Mouse (Mus musculus): ENCODE results near the gene Fam171a2. TPM values are rescaled to one million over a fixed set of nuclear protein-coding genes. Genes with fewer than 3 reads are reported as not detected.

The Fam171a2 gene
- polyA plus RNA-seq (2012; rRNA removed), result 6.9 and 10.4 TPM in 2 replicates

GRCm38 (mm10) chr11:102447497-102447896 is at the start of gene Fam171a2:
TSS of gene Fam171a2 (minus strand) at chr11:102447682.
- DNase-seq (ENCODE audit: low spot score), result peak; percentile 75

- DNase-seq (ENCODE audit: low spot score), result no peak
Observed at GRCm38 (mm10) chr11:102496732-102497131, 49.2 kb upstream of the Fam171a2 start.

- DNase-seq (ENCODE audit: low spot score), result no peak
Observed at GRCm38 (mm10) chr11:102496206-102496605, 48.7 kb upstream of the Fam171a2 start.

GRCm38 (mm10) chr11:102495742-102496141 is 48.3 kb upstream of the Fam171a2 start:
- DNase-seq (ENCODE audit: low spot score), result no peak

- DNase-seq (ENCODE audit: low spot score), result no peak
Observed at GRCm38 (mm10) chr11:102495114-102495513, 47.6 kb upstream of the Fam171a2 start.

GRCm38 (mm10) chr11:102494063-102494650 is 46.7 kb upstream of the Fam171a2 start:
- DNase-seq (ENCODE audit: low spot score), result no peak

GRCm38 (mm10) chr11:102493241-102493640 is 45.8 kb upstream of the Fam171a2 start:
- no peak for DNase-seq (ENCODE audit: low spot score)

GRCm38 (mm10) chr11:102487901-102488300 is 40.4 kb upstream of the Fam171a2 start:
- DNase-seq (ENCODE audit: low spot score), result no peak

- no peak for DNase-seq (ENCODE audit: low spot score)
Observed at GRCm38 (mm10) chr11:102486733-102487386, 39.4 kb upstream of the Fam171a2 start.

GRCm38 (mm10) chr11:102481779-102482178 is 34.3 kb upstream of the Fam171a2 start:
- no peak for DNase-seq (ENCODE audit: low spot score)

- DNase-seq (ENCODE audit: low spot score), result no peak
Observed at GRCm38 (mm10) chr11:102480897-102481296, 33.4 kb upstream of the Fam171a2 start.

- no peak for DNase-seq (ENCODE audit: low spot score)
Observed at GRCm38 (mm10) chr11:102480111-102480510, 32.6 kb upstream of the Fam171a2 start.

GRCm38 (mm10) chr11:102479581-102479980 is 32.1 kb upstream of the Fam171a2 start:
- DNase-seq (ENCODE audit: low spot score), result no peak

GRCm38 (mm10) chr11:102478671-102479070 is 31.2 kb upstream of the Fam171a2 start:
- no peak for DNase-seq (ENCODE audit: low spot score)

GRCm38 (mm10) chr11:102475027-102475426 is 27.5 kb upstream of the Fam171a2 start:
- no peak for DNase-seq (ENCODE audit: low spot score)

GRCm38 (mm10) chr11:102469648-102470357 is 22.3 kb upstream of the Fam171a2 start, which contains the start of gene Itga2b:
TSS of gene Itga2b (minus strand) at chr11:102470122.
- no peak for DNase-seq (ENCODE audit: low spot score)

GRCm38 (mm10) chr11:102467041-102467631 is 19.7 kb upstream of the Fam171a2 start:
- peak; percentile 90 for DNase-seq (ENCODE audit: low spot score)

GRCm38 (mm10) chr11:102465713-102466436 is 18.4 kb upstream of the Fam171a2 start:
- no peak for DNase-seq (ENCODE audit: low spot score)

GRCm38 (mm10) chr11:102464901-102465300 is 17.4 kb upstream of the Fam171a2 start:
- DNase-seq (ENCODE audit: low spot score), result no peak

- no peak for DNase-seq (ENCODE audit: low spot score)
Observed at GRCm38 (mm10) chr11:102461764-102462163, 14.3 kb upstream of the Fam171a2 start.

- DNase-seq (ENCODE audit: low spot score), result no peak
Observed at GRCm38 (mm10) chr11:102460541-102460940, 13.1 kb upstream of the Fam171a2 start.
